Mouse (Mus musculus) megakaryocyte, embryonic 14.5 days (primary cell): Measurements from ENCODE around the gene Tubb5.

Source experiments
- FLI1 ChIP-seq: IDR thresholded peaks from 2 replicates; pipeline ENCODE4 v1.6.1; 2012; ENCODE audit warnings: low read length, inconsistent platforms, mixed read lengths
- GATA1 ChIP-seq: IDR thresholded peaks from 3 replicates; pipeline ENCODE4 v1.6.1; 2012; ENCODE audit warnings: mixed read lengths, low read length, inconsistent platforms, borderline replicate concordance

DNA sequence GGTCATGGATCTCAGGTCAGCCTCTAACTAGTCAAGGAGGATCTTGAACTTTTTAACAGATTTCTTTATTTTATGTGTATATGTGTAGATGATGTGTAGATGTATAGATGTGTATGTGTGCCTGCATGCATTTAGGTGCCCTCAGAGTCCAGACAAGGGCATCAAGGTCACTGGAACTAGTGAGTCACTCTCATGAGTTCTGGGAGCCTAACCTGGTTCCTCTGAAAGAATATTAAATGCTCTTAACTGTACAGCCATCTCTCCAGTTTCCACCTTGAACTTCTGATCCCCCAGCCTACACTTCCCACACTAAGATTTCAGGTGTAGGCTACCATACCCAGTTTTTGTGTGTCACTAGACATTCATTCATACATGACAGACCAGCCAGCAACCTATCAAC, 50.6 kb downstream of the Tubb5 start:
- TF ChIP-seq GATA1 (no peak), FLI1 (no peak)
